Mouse (Mus musculus): ENCODE measurements around the gene St13. TPM values are rescaled to one million over a fixed set of nuclear protein-coding genes. Genes with fewer than 3 reads are reported as not detected.

St13 gene
- polyA plus RNA-seq, 1 experiment from 2014 or later, result 194 TPM

DNA sequence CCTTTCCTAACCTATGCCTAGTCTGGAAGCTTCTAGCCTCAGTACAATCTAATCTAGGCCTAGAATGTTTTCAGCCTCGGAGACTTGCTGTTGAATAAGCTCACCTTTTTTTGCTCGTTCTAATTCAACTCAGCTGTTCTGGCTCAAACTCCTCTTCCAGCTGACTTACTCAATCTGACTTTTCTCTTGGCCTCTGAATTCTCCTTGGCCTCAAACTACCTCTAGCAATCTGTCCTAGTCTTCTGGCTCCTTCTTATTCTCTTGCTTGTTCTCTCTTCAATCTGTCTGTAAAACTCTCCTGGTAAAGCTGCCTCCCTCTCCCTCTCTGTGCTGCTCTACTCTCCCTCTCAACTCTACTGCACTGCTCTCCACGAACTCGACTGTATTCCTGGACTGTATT is 74.9 kb downstream of the St13 start:
- no peaks in the 10 kb centered on the region; the same call in 1 of the 2 replicates for H3K36me3 ChIP-seq (ENCODE audit: control insufficient read depth, insufficient read depth, low read length)
- H3K4me3 ChIP-seq (ENCODE audit: low read depth, low read length), result no peak overlapping the region
- H3K27me3 ChIP-seq (ENCODE audit: control insufficient read depth, insufficient read depth, low read length), result no peaks in the 10 kb centered on the region
- no peak for ATAC-seq (replicated peaks; ENCODE audit: low FRiP score)
- no peak overlapping the region for H3K4me2 ChIP-seq (ENCODE audit: low read depth, low read length, severe bottlenecking)
- WGBS, result 79% methylated on average over 4 of the region's 4 CpGs
- no peaks in the 10 kb centered on the region for H3K9me3 ChIP-seq (ENCODE audit: control insufficient read depth, low read length)
- H3K27ac ChIP-seq (ENCODE audit: low read depth, low read length), result no peak overlapping the region
- no peak overlapping the region for H3K9ac ChIP-seq (ENCODE audit: low read length)
- no peak for DNase-seq (ENCODE audit: low spot score)
- no peaks in the 10 kb centered on the region for H3K4me1 ChIP-seq (replicated peaks; ENCODE audit: control insufficient read depth, insufficient read depth, low read length)

DNA sequence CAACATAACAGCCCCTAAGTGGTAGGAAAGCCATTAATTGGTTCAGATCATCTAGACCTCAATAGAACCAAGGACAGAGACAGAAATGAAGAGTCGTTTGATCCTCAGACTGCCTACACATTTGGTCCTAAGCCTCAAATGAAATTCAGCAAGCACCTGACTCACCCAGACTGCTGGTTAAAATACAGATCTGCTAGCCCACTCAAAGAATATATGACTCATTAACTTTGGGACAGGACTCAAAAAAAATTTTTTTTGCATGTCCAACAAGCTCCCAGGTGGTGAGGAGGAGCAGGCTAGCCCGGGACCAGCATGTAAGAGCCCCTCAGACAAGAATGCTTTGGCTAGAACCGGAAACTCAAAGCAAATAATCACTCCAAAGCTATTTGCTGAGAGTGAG is 79.7 kb downstream of the St13 start:
- WGBS, result 89% methylated on average over 3 of the region's 3 CpGs
- no peak overlapping the region for H3K4me2 ChIP-seq (ENCODE audit: low read depth, low read length, severe bottlenecking)
- H3K27me3 ChIP-seq (ENCODE audit: control insufficient read depth, insufficient read depth, low read length), result no peaks in the 10 kb centered on the region
- no peak overlapping the region for H3K4me3 ChIP-seq (ENCODE audit: low read depth, low read length)
- H3K9me3 ChIP-seq (ENCODE audit: control insufficient read depth, low read length), result no peaks in the 10 kb centered on the region
- no peaks in the 10 kb centered on the region for H3K4me1 ChIP-seq (replicated peaks; ENCODE audit: control insufficient read depth, insufficient read depth, low read length)
- ATAC-seq (replicated peaks; ENCODE audit: low FRiP score) (no peak), DNase-seq (ENCODE audit: low spot score) (no peak)
- no peak overlapping the region for H3K27ac ChIP-seq (ENCODE audit: low read depth, low read length)
- peaks cover 6% of the 10 kb centered on the region; the same call in 1 of the 2 replicates for H3K36me3 ChIP-seq (ENCODE audit: control insufficient read depth, insufficient read depth, low read length)
- no peak overlapping the region for H3K9ac ChIP-seq (ENCODE audit: low read length)

DNA sequence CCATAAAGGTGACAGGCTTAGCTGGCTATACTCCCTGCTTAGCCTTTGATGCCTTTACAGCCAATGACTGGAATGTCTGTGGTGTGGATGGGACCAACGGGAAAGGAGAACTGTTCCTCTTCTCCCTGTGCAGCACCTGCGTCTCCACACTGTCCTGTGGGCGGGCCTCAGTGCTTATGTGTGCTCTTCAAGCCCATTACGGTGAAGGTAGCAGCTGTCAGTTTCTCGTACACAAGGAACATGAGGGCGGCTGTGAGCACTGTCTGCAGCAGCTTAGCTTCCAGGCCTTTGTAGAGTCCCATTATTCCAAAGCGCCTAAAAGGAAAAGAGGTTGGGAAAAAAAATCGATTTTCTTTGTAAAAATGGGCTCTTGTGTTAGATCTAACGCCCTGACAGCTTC is 80.4 kb downstream of the St13 start:
- 81% methylated on average over 9 of the region's 9 CpGs for WGBS
- Histone ChIP-seq H3K27ac (ENCODE audit: low read depth, low read length) (no peak overlapping the region), H3K9me3 (ENCODE audit: control insufficient read depth, low read length) (no peaks in the 10 kb centered on the region), H3K36me3 (ENCODE audit: control insufficient read depth, insufficient read depth, low read length) (peaks cover 6% of the 10 kb centered on the region; the same call in 1 of the 2 replicates), H3K4me1 (replicated peaks; ENCODE audit: control insufficient read depth, insufficient read depth, low read length) (no peaks in the 10 kb centered on the region), H3K27me3 (ENCODE audit: control insufficient read depth, insufficient read depth, low read length) (no peaks in the 10 kb centered on the region), H3K4me2 (ENCODE audit: low read depth, low read length, severe bottlenecking) (no peak overlapping the region), H3K9ac (ENCODE audit: low read length) (no peak overlapping the region), H3K4me3 (ENCODE audit: low read depth, low read length) (no peak overlapping the region)
- no peak for DNase-seq (ENCODE audit: low spot score)
- ATAC-seq (replicated peaks; ENCODE audit: low FRiP score), result no peak

DNA sequence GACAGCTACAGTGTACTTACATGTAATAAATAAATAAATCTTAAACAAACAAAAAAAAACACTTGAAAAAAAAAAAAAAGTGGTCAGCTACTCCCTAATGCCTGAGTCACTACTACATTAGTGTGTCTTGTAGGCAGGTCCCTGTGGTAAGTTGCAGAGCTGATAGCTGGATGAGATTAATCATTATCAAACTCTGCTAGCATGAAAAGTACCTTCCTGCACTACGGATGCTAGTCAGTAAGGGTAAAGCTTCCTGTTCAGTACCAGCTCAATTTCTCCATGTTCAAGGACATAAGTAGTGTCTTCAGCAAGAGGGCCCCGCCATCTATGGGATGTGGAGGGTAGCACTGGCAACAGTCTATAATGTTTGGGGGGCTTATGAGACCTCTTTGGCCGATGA is 85.9 kb downstream of the St13 start:
- Histone ChIP-seq H3K27me3 (ENCODE audit: control insufficient read depth, insufficient read depth, low read length) (no peaks in the 10 kb centered on the region), H3K9ac (ENCODE audit: low read length) (no peak overlapping the region), H3K4me3 (ENCODE audit: low read depth, low read length) (no peak overlapping the region), H3K9me3 (ENCODE audit: control insufficient read depth, low read length) (no peaks in the 10 kb centered on the region), H3K27ac (ENCODE audit: low read depth, low read length) (no peak overlapping the region), H3K4me1 (replicated peaks; ENCODE audit: control insufficient read depth, insufficient read depth, low read length) (no peaks in the 10 kb centered on the region), H3K36me3 (ENCODE audit: control insufficient read depth, insufficient read depth, low read length) (no peaks in the 10 kb centered on the region), H3K4me2 (ENCODE audit: low read depth, low read length, severe bottlenecking) (no peak overlapping the region)
- 98% methylated on average over 3 of the region's 3 CpGs for WGBS
- no peak for ATAC-seq (replicated peaks; ENCODE audit: low FRiP score)
- no peak for DNase-seq (ENCODE audit: low spot score)

Other genes with a start within 250 kb of the St13 start
- gene Mrtfa, start 209.3 kb downstream of the St13 start, polyA plus RNA-seq (2014; fragmentation: Nextera tagmentation; extraction: Ambion mirVana), result 29.7 and 30.5 TPM in 2 replicates
- gene Mchr1, start 164.6 kb downstream of the St13 start, polyA plus RNA-seq (2014; fragmentation: Nextera tagmentation; extraction: Ambion mirVana), result 0.49 TPM in 1 of 2 replicates, not detected in the other
- gene Slc25a17, start 39.3 kb downstream of the St13 start, polyA plus RNA-seq (2014; fragmentation: Nextera tagmentation; extraction: Ambion mirVana), result 105 TPM in 2 replicates
- gene Xpnpep3, start 61 bp upstream of the St13 start, polyA plus RNA-seq (2014; fragmentation: Nextera tagmentation; extraction: Ambion mirVana), result 10.2 and 10.3 TPM in 2 replicates
- gene Dnajb7, start 8.2 kb upstream of the St13 start, polyA plus RNA-seq (2014; fragmentation: Nextera tagmentation; extraction: Ambion mirVana), result 1.5 and 3.4 TPM in 2 replicates
- 510 and 536 TPM in 2 replicates for gene Rbx1, start 66.2 kb upstream of the St13 start, polyA plus RNA-seq (2014; fragmentation: Nextera tagmentation; extraction: Ambion mirVana)
- gene Ep300, start 185.3 kb upstream of the St13 start, polyA plus RNA-seq (2014; fragmentation: Nextera tagmentation; extraction: Ambion mirVana), result 31.1 and 33.8 TPM in 2 replicates

Data from forebrain, embryonic 11.5 days (tissue).